Mouse (Mus musculus): Measurements from ENCODE around the gene Usp35. TPM values are rescaled to one million over a fixed set of nuclear protein-coding genes. Genes with fewer than 3 reads are reported as not detected.

The Usp35 gene
- polyA plus RNA-seq, 1 experiment, result 6.4 TPM

DNA sequence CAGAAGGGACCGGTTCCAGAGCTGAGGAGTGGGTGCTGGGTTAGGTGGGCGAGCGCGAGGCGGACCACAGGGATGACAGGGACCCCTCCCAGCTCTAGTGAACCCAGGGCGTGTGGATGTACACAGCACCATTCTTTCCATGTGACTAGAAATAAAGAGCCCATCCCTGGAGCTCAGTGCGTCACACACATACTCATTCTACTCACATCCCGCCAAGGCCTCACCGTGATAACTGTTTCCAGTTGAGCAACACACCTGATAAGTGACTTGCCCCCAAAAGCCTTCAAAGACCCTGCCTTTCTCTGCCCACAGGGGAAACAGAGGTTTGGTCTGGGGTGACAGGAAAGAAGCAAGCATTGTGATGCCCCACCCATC is 834 bp upstream of the Usp35 start:
- WGBS, result 4% methylated on average over 9 of the region's 9 CpGs
- Histone ChIP-seq H3K27ac (ENCODE audit: control insufficient read depth, insufficient read depth, low read depth, low read length, poor library complexity) (0 out of 2 replicates have a peak overlapping the region, but pooled peaks have one; percentile 50), H3K4me3 (replicated peaks; ENCODE audit: control insufficient read depth, low read depth, low read length) (peak overlapping the region; percentile 97), H3K4me1 (ENCODE audit: control insufficient read depth, insufficient read depth, low read length) (no peaks in the 10 kb centered on the region)
- no peak for TF ChIP-seq POLR2A (IDR thresholded peaks at IDR 0.05; ENCODE audit: borderline replicate concordance, control insufficient read depth, low read depth, low read length)
- TF ChIP-seq CTCF (IDR thresholded peaks at IDR 0.05; ENCODE audit: control insufficient read depth, insufficient read depth, low read length), result no peak

DNA sequence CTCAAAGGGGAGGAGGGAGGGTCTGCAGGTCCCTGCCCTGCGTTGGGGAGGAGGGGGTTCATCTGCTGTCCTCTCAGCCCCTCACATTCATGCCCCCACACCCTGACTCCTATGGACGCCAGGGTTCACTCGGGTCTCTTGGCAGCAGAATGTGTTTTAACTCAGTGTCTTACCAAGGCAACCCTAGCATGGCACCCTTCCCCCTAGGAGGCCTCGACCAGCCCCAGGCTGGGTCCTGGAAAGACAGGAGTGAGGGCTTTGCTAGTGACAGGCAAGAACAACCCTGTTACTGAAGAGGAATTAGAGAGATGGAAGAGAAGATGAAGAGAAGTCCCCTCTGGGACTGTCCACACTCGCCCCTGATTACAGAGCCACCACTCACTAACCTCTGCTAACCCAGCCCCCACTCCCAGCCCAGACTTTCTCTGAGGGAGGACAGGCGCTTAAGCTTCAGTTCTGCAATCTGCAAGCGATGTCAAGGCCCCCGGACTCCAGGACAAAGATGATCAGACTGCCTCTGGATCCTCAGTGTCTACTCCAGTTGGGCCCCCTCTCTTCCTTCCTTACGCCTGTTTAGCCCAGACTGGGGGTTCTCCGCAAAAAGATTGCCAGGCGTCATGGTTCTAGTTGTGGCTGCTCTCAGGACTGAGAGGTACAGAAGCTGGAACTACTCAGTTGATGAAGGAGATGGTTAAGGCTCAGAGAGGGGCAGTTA is 732 bp downstream of the Usp35 start:
- TF ChIP-seq POLR2A (IDR thresholded peaks at IDR 0.05; ENCODE audit: borderline replicate concordance, control insufficient read depth, low read depth, low read length), result no peak
- no peak for TF ChIP-seq CTCF (IDR thresholded peaks at IDR 0.05; ENCODE audit: control insufficient read depth, insufficient read depth, low read length)
- H3K27ac ChIP-seq (ENCODE audit: control insufficient read depth, insufficient read depth, low read depth, low read length, poor library complexity), result no peak overlapping the region
- H3K4me3 ChIP-seq (replicated peaks; ENCODE audit: control insufficient read depth, low read depth, low read length), result peak overlapping the region; percentile 82
- H3K4me1 ChIP-seq (ENCODE audit: control insufficient read depth, insufficient read depth, low read length), result no peaks in the 10 kb centered on the region
- WGBS, result 61% methylated on average over 11 of the region's 11 CpGs

DNA sequence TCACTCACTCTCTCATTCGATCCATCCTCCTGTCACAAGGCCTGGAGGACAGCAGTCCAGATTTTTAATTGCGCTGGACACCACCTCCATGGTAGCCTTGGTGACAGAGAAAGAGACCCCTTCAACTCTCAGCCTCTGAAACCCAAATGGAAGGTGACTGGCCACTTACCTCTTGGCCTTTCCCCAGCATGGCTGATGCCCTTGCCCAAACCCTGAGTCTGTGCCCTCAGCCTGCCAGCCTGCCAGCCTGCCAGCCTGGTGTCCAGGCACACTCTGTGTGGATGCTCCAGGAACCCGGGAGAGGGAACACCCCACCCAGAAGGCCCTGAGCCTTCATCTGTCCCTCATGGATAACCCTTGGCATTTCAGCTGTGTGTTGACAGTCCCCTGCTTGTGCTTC is 2.1 kb downstream of the Usp35 start:
- no peak overlapping the region for H3K4me3 ChIP-seq (replicated peaks; ENCODE audit: control insufficient read depth, low read depth, low read length)
- no peak overlapping the region for H3K27ac ChIP-seq (ENCODE audit: control insufficient read depth, insufficient read depth, low read depth, low read length, poor library complexity)
- WGBS, result 84% methylated on average over 3 of the region's 3 CpGs
- TF ChIP-seq POLR2A (IDR thresholded peaks at IDR 0.05; ENCODE audit: borderline replicate concordance, control insufficient read depth, low read depth, low read length) (no peak), CTCF (IDR thresholded peaks at IDR 0.05; ENCODE audit: control insufficient read depth, insufficient read depth, low read length) (no peak)
- no peaks in the 10 kb centered on the region for H3K4me1 ChIP-seq (ENCODE audit: control insufficient read depth, insufficient read depth, low read length)

DNA sequence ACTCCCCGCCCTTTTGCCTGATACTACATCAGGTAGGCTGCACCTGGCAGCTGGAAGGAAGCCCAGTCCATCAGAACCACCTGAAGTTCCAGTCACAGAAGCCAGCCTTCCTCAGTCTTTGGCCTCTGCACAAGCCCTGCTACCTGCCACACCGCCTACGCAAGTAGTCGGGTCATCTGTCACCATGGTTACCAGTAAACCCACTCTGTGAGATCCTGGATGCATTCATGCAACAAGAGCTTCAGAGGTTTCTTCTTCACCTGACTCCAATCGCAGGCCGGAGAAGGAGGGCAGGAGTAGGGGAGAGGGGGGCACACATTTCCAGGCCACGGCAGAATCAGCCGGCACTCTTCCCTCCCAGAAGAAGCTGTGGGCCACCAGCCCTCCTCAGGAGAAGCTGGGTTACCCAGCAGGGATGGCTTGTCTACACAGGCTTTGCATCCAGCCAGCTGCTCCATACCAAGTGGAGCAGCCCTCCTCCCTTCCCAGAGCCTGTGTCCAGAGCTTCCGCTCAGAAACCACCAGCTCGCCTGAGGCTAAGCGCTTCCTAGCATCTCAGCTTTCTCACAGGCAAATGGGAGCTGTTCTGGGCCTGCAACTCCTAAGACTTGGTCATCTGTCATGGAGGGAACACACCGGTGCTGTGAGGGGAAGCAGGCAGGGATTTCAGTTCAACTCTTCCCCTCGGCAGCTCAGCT is 2.8 kb downstream of the Usp35 start:
- no peak for TF ChIP-seq POLR2A (IDR thresholded peaks at IDR 0.05; ENCODE audit: borderline replicate concordance, control insufficient read depth, low read depth, low read length)
- no peak for TF ChIP-seq CTCF (IDR thresholded peaks at IDR 0.05; ENCODE audit: control insufficient read depth, insufficient read depth, low read length)
- no peak overlapping the region for H3K27ac ChIP-seq (ENCODE audit: control insufficient read depth, insufficient read depth, low read depth, low read length, poor library complexity)
- no peaks in the 10 kb centered on the region for H3K4me1 ChIP-seq (ENCODE audit: control insufficient read depth, insufficient read depth, low read length)
- 89% methylated on average over 13 of the region's 13 CpGs for WGBS
- no peak overlapping the region for H3K4me3 ChIP-seq (replicated peaks; ENCODE audit: control insufficient read depth, low read depth, low read length)

DNA sequence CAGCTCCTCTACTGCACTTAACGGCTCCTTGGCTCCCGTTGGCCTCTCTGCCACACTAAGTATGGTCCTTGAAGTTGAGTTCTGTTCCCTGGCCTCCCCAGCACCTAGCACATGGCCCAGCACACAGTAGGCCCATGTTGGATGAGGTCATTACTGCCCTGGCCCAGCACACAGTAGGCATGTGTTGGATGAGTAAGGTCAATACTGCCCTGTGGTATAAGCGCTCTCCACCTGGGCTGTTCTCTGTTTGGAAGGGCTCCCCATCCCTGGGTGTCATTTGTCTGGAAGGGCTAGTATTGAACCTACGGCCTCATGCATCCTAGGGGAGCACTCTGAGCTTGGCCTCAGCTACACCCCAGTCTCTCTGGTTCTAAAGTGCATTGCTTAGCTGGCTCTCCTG is 4.4 kb downstream of the Usp35 start:
- WGBS, result 82% methylated on average over 4 of the region's 4 CpGs
- no peak for TF ChIP-seq CTCF (IDR thresholded peaks at IDR 0.05; ENCODE audit: control insufficient read depth, insufficient read depth, low read length)
- TF ChIP-seq POLR2A (IDR thresholded peaks at IDR 0.05; ENCODE audit: borderline replicate concordance, control insufficient read depth, low read depth, low read length), result no peak
- Histone ChIP-seq H3K27ac (ENCODE audit: control insufficient read depth, insufficient read depth, low read depth, low read length, poor library complexity) (no peak overlapping the region), H3K4me1 (ENCODE audit: control insufficient read depth, insufficient read depth, low read length) (no peaks in the 10 kb centered on the region), H3K4me3 (replicated peaks; ENCODE audit: control insufficient read depth, low read depth, low read length) (no peak overlapping the region)

DNA sequence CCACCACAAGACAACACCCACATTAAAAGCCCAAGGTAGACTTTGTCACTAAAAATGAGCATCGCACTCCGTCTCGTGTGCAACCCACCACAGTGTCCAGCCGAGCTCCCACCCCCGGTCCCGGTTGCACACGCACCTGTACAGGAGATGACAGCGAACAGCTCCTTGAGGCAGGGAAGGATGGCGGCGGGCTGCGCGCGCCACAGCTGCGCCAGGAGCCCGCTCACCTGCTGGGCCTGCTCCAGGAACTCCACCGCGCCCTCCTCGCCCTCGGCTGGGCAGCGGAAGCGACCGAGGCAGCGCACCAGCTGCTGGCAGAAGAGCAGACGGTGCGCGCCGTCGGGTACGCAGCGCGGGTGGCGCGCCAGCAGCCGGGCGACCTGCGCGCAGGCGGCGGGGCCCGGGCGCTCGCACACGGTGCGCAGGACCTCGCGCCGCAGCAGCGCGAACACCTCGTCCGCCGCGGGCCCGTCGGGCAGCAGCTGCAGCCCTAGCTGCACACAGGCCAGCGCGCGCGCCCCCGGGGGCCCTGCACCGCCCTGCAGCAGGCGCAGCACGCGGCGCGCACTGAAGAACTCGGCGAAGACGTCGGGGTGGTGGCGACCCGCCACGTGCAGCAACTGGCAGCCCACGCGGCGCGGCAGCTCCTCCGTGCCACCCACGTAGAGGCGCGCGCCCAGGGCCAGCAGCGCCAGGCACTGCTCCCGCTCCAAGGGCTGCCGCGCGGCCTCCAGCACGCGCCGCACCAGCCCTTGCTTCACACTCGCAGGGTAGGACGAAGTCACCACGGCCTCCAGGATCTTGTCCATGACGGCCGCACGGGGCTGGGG is 6.4 kb downstream of the Usp35 start:
- 18% methylated on average over 96 of the region's 96 CpGs for WGBS
- TF ChIP-seq POLR2A (IDR thresholded peaks at IDR 0.05; ENCODE audit: borderline replicate concordance, control insufficient read depth, low read depth, low read length) (no peak), CTCF (IDR thresholded peaks at IDR 0.05; ENCODE audit: control insufficient read depth, insufficient read depth, low read length) (no peak)
- no peak overlapping the region for H3K4me3 ChIP-seq (replicated peaks; ENCODE audit: control insufficient read depth, low read depth, low read length)
- no peak overlapping the region for H3K27ac ChIP-seq (ENCODE audit: control insufficient read depth, insufficient read depth, low read depth, low read length, poor library complexity)
- H3K4me1 ChIP-seq (ENCODE audit: control insufficient read depth, insufficient read depth, low read length), result no peaks in the 10 kb centered on the region

DNA sequence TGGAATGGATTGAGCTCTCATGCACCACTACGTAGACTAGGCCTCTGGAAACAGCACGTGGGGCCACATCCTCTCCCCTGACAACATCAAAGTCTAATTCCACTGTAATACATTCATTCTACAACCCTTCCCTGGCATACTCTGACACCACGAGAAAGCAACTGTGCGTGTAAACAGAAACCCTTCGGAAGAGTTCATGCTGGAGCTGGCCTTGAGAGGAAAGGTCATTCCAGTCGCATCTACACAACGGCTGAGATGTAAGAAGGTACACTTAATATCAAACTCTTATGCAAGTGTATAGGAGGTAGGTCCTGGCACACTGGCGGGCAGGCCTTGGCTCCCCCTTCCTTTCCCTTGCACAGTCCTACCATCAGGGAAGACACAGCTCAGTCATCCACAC is 7.5 kb downstream of the Usp35 start:
- 87% methylated on average over 8 of the region's 8 CpGs for WGBS
- Histone ChIP-seq H3K4me1 (ENCODE audit: control insufficient read depth, insufficient read depth, low read length) (no peaks in the 10 kb centered on the region; the same call in 1 of the 2 replicates), H3K4me3 (replicated peaks; ENCODE audit: control insufficient read depth, low read depth, low read length) (no peak overlapping the region), H3K27ac (ENCODE audit: control insufficient read depth, insufficient read depth, low read depth, low read length, poor library complexity) (no peak overlapping the region)
- TF ChIP-seq CTCF (IDR thresholded peaks at IDR 0.05; ENCODE audit: control insufficient read depth, insufficient read depth, low read length), result no peak
- TF ChIP-seq POLR2A (IDR thresholded peaks at IDR 0.05; ENCODE audit: borderline replicate concordance, control insufficient read depth, low read depth, low read length), result no peak

DNA sequence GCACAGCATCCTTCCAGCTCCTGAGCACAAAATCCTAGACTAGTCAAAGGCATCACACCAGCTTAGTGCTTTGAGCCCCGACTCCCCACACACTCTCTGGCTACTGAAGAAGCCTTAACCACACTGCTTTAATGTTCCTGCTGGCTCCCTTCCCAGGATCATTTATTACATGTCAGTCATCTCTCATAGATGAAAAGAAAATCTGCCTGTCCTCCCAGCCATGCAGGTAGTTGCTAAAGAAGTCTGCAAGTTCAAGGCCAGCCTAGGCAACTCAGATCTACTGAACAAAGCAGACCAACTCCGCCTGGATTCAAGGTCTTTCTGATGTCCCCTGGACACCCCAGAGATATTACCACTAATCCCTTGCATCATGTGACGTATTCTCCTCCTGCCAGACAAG is 14.1 kb downstream of the Usp35 start:
- TF ChIP-seq POLR2A (IDR thresholded peaks at IDR 0.05; ENCODE audit: borderline replicate concordance, control insufficient read depth, low read depth, low read length), result no peak
- TF ChIP-seq CTCF (IDR thresholded peaks at IDR 0.05; ENCODE audit: control insufficient read depth, insufficient read depth, low read length), result no peak
- no peak overlapping the region for H3K27ac ChIP-seq (ENCODE audit: control insufficient read depth, insufficient read depth, low read depth, low read length, poor library complexity)
- no peak overlapping the region for H3K4me3 ChIP-seq (replicated peaks; ENCODE audit: control insufficient read depth, low read depth, low read length)
- H3K4me1 ChIP-seq (ENCODE audit: control insufficient read depth, insufficient read depth, low read length), result no peaks in the 10 kb centered on the region; the same call in 1 of the 2 replicates
- WGBS, result 77% methylated on average over 3 of the region's 3 CpGs
